Mouse (Mus musculus) kidney, postnatal 4 days (tissue): ENCODE data around the gene Il20rb.

ENCODE experiments used
- DNase-seq, 2 experiments: peaks; one replicate each; pipeline ENCODE4 v3.0.0; 2021; ENCODE audit warnings: mixed read lengths in 2 of 2

Il20rb gene

GRCm38 (mm10) chr9:100469681-100470080 is 16.9 kb downstream of the Il20rb start:
- DNase-seq: no peak

- DNase-seq: no peak
Observed at GRCm38 (mm10) chr9:100468151-100468550, 18.4 kb downstream of the Il20rb start.

- DNase-seq: peak; percentile 56 to 67
Observed at GRCm38 (mm10) chr9:100467653-100468052, 18.9 kb downstream of the Il20rb start.

- DNase-seq: no peak
Observed at GRCm38 (mm10) chr9:100466743-100467142, 19.8 kb downstream of the Il20rb start.

GRCm38 (mm10) chr9:100465988-100466387 is 20.6 kb downstream of the Il20rb start:
- DNase-seq: no peak

GRCm38 (mm10) chr9:100465380-100465779 is 21.2 kb downstream of the Il20rb start:
- no peak for DNase-seq

- DNase-seq: no peak
Observed at GRCm38 (mm10) chr9:100463771-100464170, 22.8 kb downstream of the Il20rb start.

- DNase-seq: no peak
Observed at GRCm38 (mm10) chr9:100462098-100462497, 24.5 kb downstream of the Il20rb start.

GRCm38 (mm10) chr9:100461671-100462070 is 24.9 kb downstream of the Il20rb start:
- DNase-seq: peak in 1 of 2 experiments; percentile 40

GRCm38 (mm10) chr9:100460203-100460602 is 26.4 kb downstream of the Il20rb start:
- no peak for DNase-seq

- DNase-seq: no peak
Observed at GRCm38 (mm10) chr9:100457971-100458681, 28.5 kb downstream of the Il20rb start.

- DNase-seq: no peak
Observed at GRCm38 (mm10) chr9:100454664-100454993, 32.0 kb downstream of the Il20rb start.

- peak; percentile 82 to 86 for DNase-seq
Observed at GRCm38 (mm10) chr9:100453944-100454663, 32.5 kb downstream of the Il20rb start.

GRCm38 (mm10) chr9:100452432-100452831 is 34.2 kb downstream of the Il20rb start:
- DNase-seq: peak; percentile 29 to 55

GRCm38 (mm10) chr9:100446059-100446686 is 40.4 kb downstream of the Il20rb start:
- DNase-seq: peak; percentile 91 to 92

- peak; percentile 17 to 51 for DNase-seq
Observed at GRCm38 (mm10) chr9:100440111-100440790, 46.3 kb downstream of the Il20rb start.

GRCm38 (mm10) chr9:100439481-100439880 is 47.1 kb downstream of the Il20rb start:
- no peak for DNase-seq

GRCm38 (mm10) chr9:100438994-100439393 is 47.6 kb downstream of the Il20rb start:
- DNase-seq: no peak

- DNase-seq: no peak
Observed at GRCm38 (mm10) chr9:100436865-100437595, 49.6 kb downstream of the Il20rb start.

GRCm38 (mm10) chr9:100431355-100431754 is 55.2 kb downstream of the Il20rb start:
- DNase-seq: no peak

- DNase-seq: peak in 1 of 2 experiments; percentile 13
Observed at GRCm38 (mm10) chr9:100430911-100431310, 55.7 kb downstream of the Il20rb start.

GRCm38 (mm10) chr9:100419644-100420043 is 66.9 kb downstream of the Il20rb start:
- no peak for DNase-seq

- no peak for DNase-seq
Observed at GRCm38 (mm10) chr9:100419103-100419502, 67.5 kb downstream of the Il20rb start.
